In genomic region chr12:34801752-34802151, GRCm38 (mm10) we compare ENCODE assay signal across 15 mouse cellular contexts.
"Had no signal": no experiment of that assay in that cellular context is flagged by ENCODE, and none has a peak within 500 bp of the region (broad histone marks: within the 10 kb centered on the region; RNA-seq: fewer than 3 reads in every experiment).

No protein-coding gene starts in this region.

- H3K9ac ChIP-seq: liver, embryonic 15.5 days; lung, embryonic 14.5 days; midbrain, embryonic 13.5 days; midbrain, embryonic 15.5 days; neural tube, embryonic 12.5 days; stomach, embryonic 15.5 days had no signal

- ATAC-seq: midbrain, embryonic 13.5 days; midbrain, embryonic 15.5 days had no signal

- H3K9me3 ChIP-seq: liver, embryonic 15.5 days; megakaryocyte, embryonic 14.5 days; midbrain, embryonic 13.5 days; midbrain, embryonic 15.5 days; neural tube, embryonic 12.5 days; stomach, embryonic 15.5 days had no signal

- H3K4me1 ChIP-seq: liver, embryonic 15.5 days; midbrain, embryonic 13.5 days; midbrain, embryonic 15.5 days; neural tube, embryonic 12.5 days; stomach, embryonic 15.5 days had no signal

- H3K4me2 ChIP-seq: liver, embryonic 15.5 days; lung, embryonic 14.5 days; midbrain, embryonic 11.5 days; midbrain, embryonic 13.5 days; midbrain, embryonic 15.5 days; neural tube, embryonic 12.5 days; stomach, embryonic 15.5 days had no signal

- H3K4me3 ChIP-seq: liver, embryonic 15.5 days; megakaryocyte, embryonic 14.5 days; midbrain, embryonic 13.5 days; midbrain, embryonic 15.5 days; neural tube, embryonic 12.5 days; stomach, embryonic 15.5 days had no signal

- H3K27me3 ChIP-seq: liver, embryonic 15.5 days; megakaryocyte, embryonic 14.5 days; midbrain, embryonic 13.5 days; midbrain, embryonic 15.5 days; neural tube, embryonic 12.5 days; stomach, embryonic 15.5 days had no signal

- DNase-seq: lung, adult 18-20 months; lung, embryonic 14.5 days; lung, postnatal 10 days; lung, postnatal 4 days; right cerebral cortex, postnatal 14 days; thymus, adult 2 months; thymus, postnatal 25 days had no signal

- H3K27ac ChIP-seq: liver, embryonic 15.5 days; midbrain, embryonic 13.5 days; midbrain, embryonic 15.5 days; neural tube, embryonic 12.5 days; stomach, embryonic 15.5 days; stomach, postnatal 0 days had no signal

- H3K36me3 ChIP-seq: liver, embryonic 15.5 days; midbrain, embryonic 13.5 days; midbrain, embryonic 15.5 days; neural tube, embryonic 12.5 days; stomach, embryonic 15.5 days had no signal
